Mouse (Mus musculus): ENCODE measurements at regions not wholly inside any gene's neighbourhood (a gene's known extent, or its start where the extent isn't known, plus 50 kb on each side); places are given as distances from the start of the nearest gene placed in this dataset.

GRCm38 (mm10) chr12:110169261-110169660 lies 109.6 kb upstream of the Dio3 start:
- no peak for DNase-seq (ENCODE audit: low spot score in 2 of 2)

- DNase-seq (ENCODE audit: low spot score in 2 of 2), result no peak
Observed at GRCm38 (mm10) chr12:110170496-110170895, 108.4 kb upstream of the Dio3 start.

- no peak for DNase-seq (ENCODE audit: low spot score in 2 of 2)
Observed at GRCm38 (mm10) chr12:110177826-110178225, 101.0 kb upstream of the Dio3 start.

- no peak for DNase-seq (ENCODE audit: low spot score in 2 of 2)
Observed at GRCm38 (mm10) chr12:110183473-110183872, 95.4 kb upstream of the Dio3 start.

GRCm38 (mm10) chr12:110185399-110185798 lies 93.5 kb upstream of the Dio3 start:
- no peak for DNase-seq (ENCODE audit: low spot score in 2 of 2)

- DNase-seq (ENCODE audit: low spot score in 2 of 2), result no peak
Observed at GRCm38 (mm10) chr12:110186381-110186780, 92.5 kb upstream of the Dio3 start.

GRCm38 (mm10) chr12:110186911-110187245 lies 92.0 kb upstream of the Dio3 start:
- DNase-seq (ENCODE audit: low spot score in 2 of 2), result no peak

GRCm38 (mm10) chr12:110187246-110188135 lies 91.4 kb upstream of the Dio3 start:
- DNase-seq (ENCODE audit: low spot score in 2 of 2), result no peak

GRCm38 (mm10) chr12:110188136-110188631 lies 90.7 kb upstream of the Dio3 start:
- DNase-seq (ENCODE audit: low spot score in 2 of 2), result no peak

GRCm38 (mm10) chr12:110188641-110189328 lies 90.1 kb upstream of the Dio3 start:
- no peak for DNase-seq (ENCODE audit: low spot score in 2 of 2)

GRCm38 (mm10) chr12:110189329-110189642 lies 89.6 kb upstream of the Dio3 start:
- no peak for DNase-seq (ENCODE audit: low spot score in 2 of 2)

- DNase-seq (ENCODE audit: low spot score in 2 of 2), result no peak
Observed at GRCm38 (mm10) chr12:110192186-110192585, 86.7 kb upstream of the Dio3 start.

- DNase-seq (ENCODE audit: low spot score in 2 of 2), result no peak
Observed at GRCm38 (mm10) chr12:110197366-110197765, 81.5 kb upstream of the Dio3 start.

- no peak for DNase-seq (ENCODE audit: low spot score in 2 of 2)
Observed at GRCm38 (mm10) chr12:110200471-110200870, 78.4 kb upstream of the Dio3 start.

- no peak for DNase-seq (ENCODE audit: low spot score in 2 of 2)
Observed at GRCm38 (mm10) chr12:110200887-110201286, 78.0 kb upstream of the Dio3 start.

- DNase-seq (ENCODE audit: low spot score in 2 of 2), result no peak
Observed at GRCm38 (mm10) chr12:110203271-110204014, 75.4 kb upstream of the Dio3 start.

GRCm38 (mm10) chr12:110204246-110204989 lies 74.5 kb upstream of the Dio3 start:
- DNase-seq (ENCODE audit: low spot score in 2 of 2), result no peak

GRCm38 (mm10) chr12:110206271-110206670 lies 72.6 kb upstream of the Dio3 start:
- DNase-seq (ENCODE audit: low spot score in 2 of 2), result no peak

GRCm38 (mm10) chr12:110206812-110207211 lies 72.1 kb upstream of the Dio3 start:
- no peak for DNase-seq (ENCODE audit: low spot score in 2 of 2)

- DNase-seq (ENCODE audit: low spot score in 2 of 2), result no peak
Observed at GRCm38 (mm10) chr12:110207246-110207852, 71.5 kb upstream of the Dio3 start.

- DNase-seq (ENCODE audit: low spot score in 2 of 2), result no peak
Observed at GRCm38 (mm10) chr12:110212716-110213115, 66.2 kb upstream of the Dio3 start.
